Mouse (Mus musculus) stomach, postnatal 0 days (tissue): Measurements from ENCODE around the gene Dmp1.

Experiments
- CTCF ChIP-seq: IDR thresholded peaks from 2 replicates; pipeline ENCODE4 v1.5.1; 2016; ENCODE audit warnings: antibody characterized with exemption, low read depth, mild to moderate bottlenecking, moderate library complexity
- EP300 ChIP-seq: optimal IDR thresholded peaks from 2 replicates; pipeline ENCODE3; 2016; ENCODE audit warnings: antibody characterized with exemption

GRCm38 (mm10) chr5:104202351-104202750, at the start of gene Dmp1:
- TF ChIP-seq EP300 (no peak), CTCF (no peak)
